Mouse (Mus musculus) hindbrain, embryonic 13.5 days (tissue): Measurements from ENCODE around the gene Tecrl. TPM values are rescaled to one million over a fixed set of nuclear protein-coding genes. Genes with fewer than 3 reads are reported as not detected.

ENCODE experiments used
- ATAC-seq: fragments of 200-750 bp; cut with Nextera tagmentation; 2 replicates; pipeline ENCODE4 v1.8.0; 2017; ENCODE audit warnings: moderate TSS enrichment; ENCODE audit not compliant: low FRiP score
- H3K27ac ChIP-seq: fragments of 300-500 bp; sonication (generic); 2 replicates; pipeline ENCODE4 v1.5.1; 2015; ENCODE audit warnings: inconsistent platforms, mild to moderate bottlenecking, moderate library complexity
- H3K27me3 ChIP-seq: fragments of 300-500 bp; sonication (generic); 2 replicates; pipeline ENCODE4 v1.6.1; 2015; ENCODE audit warnings: mild to moderate bottlenecking, inconsistent platforms
- H3K36me3 ChIP-seq: fragments of 300-500 bp; sonication (generic); 2 replicates; pipeline ENCODE4 v1.6.1; 2015; ENCODE audit warnings: mild to moderate bottlenecking, inconsistent platforms
- H3K4me1 ChIP-seq: fragments of 300-500 bp; sonication (generic); replicated peaks from 2 replicates; pipeline ENCODE4 v1.6.1; 2015; ENCODE audit warnings: inconsistent platforms
- H3K4me2 ChIP-seq: fragments of 300-500 bp; sonication (generic); 2 replicates; pipeline ENCODE4 v1.6.1; 2015; ENCODE audit warnings: inconsistent platforms, mild to moderate bottlenecking, moderate library complexity
- H3K4me3 ChIP-seq: fragments of 300-500 bp; sonication (generic); 2 replicates; pipeline ENCODE4 v1.5.1; 2015; ENCODE audit warnings: mild to moderate bottlenecking, inconsistent platforms
- H3K9ac ChIP-seq: fragments of 300-500 bp; sonication (generic); 2 replicates; pipeline ENCODE4 v1.6.1; 2015; ENCODE audit warnings: mild to moderate bottlenecking, inconsistent platforms
- H3K9me3 ChIP-seq: fragments of 300-500 bp; sonication (generic); 2 replicates; pipeline ENCODE4 v1.6.1; 2016; ENCODE audit warnings: inconsistent platforms
- WGBS: fragments of 180-500 bp; shearing (Covaris S2); methylation state at CpG from one replicate; pipeline ENCODE4 v1.1.7; 2015; 5-methylcytosine and 5-hydroxymethylcytosine counted together
- polyA plus RNA-seq: library from polyadenylated mRNA; unstranded; fragments of >200 nt; fragmentation: Nextera tagmentation; extraction: Ambion mirVana; gene quantifications from 2 replicates; pipeline ENCODE4 v1.2.1, GENCODE M21; 2015

Gene Tecrl
- 0.16 and 0.31 TPM in 2 replicates for polyA plus RNA-seq

- peaks cover 4% of the 10 kb centered on the region for H3K4me1 ChIP-seq
- H3K9me3 ChIP-seq: no peaks in the 10 kb centered on the region
- no peak for ATAC-seq
- no peaks in the 10 kb centered on the region for H3K27me3 ChIP-seq
- no peak within 1 kb of the TSS for H3K4me3 ChIP-seq
- 23% methylated on average over 9 of the region's 9 CpGs for WGBS
- H3K4me2 ChIP-seq: 0 out of 2 replicates have a peak within 1 kb of the TSS, but pooled peaks have one; percentile 13
- no peak within 1 kb of the TSS for H3K9ac ChIP-seq
- H3K27ac ChIP-seq: no peak within 1 kb of the TSS
- no peaks in the 10 kb centered on the region for H3K36me3 ChIP-seq
These were observed at the start of gene Tecrl for GRCm38 (mm10) chr5:83354846-83355561. TSS of gene Tecrl (minus strand) at chr5:83355195.

- Histone ChIP-seq H3K9ac (no peak overlapping the region), H3K4me2 (no peak overlapping the region), H3K27me3 (no peaks in the 10 kb centered on the region), H3K9me3 (no peaks in the 10 kb centered on the region), H3K27ac (no peak overlapping the region), H3K4me3 (no peak overlapping the region), H3K36me3 (no peaks in the 10 kb centered on the region), H3K4me1 (no peaks in the 10 kb centered on the region)
- WGBS: 82% methylated on average over 2 of the region's 2 CpGs
- ATAC-seq: no peak
These were observed 30.0 kb upstream of the Tecrl start for GRCm38 (mm10) chr5:83385021-83385420.

GRCm38 (mm10) chr5:83351615-83352014, 3.4 kb downstream of the Tecrl start:
- Histone ChIP-seq H3K4me3 (no peak overlapping the region), H3K9me3 (no peaks in the 10 kb centered on the region), H3K4me2 (no peak overlapping the region), H3K4me1 (peaks cover 4% of the 10 kb centered on the region), H3K27ac (no peak overlapping the region), H3K27me3 (no peaks in the 10 kb centered on the region), H3K9ac (no peak overlapping the region), H3K36me3 (no peaks in the 10 kb centered on the region)
- WGBS: 35% methylated on average over 2 of the region's 2 CpGs
- ATAC-seq: no peak

- WGBS: 89% methylated on average over 4 of the region's 4 CpGs
- no peaks in the 10 kb centered on the region for H3K4me1 ChIP-seq
These were observed 15.9 kb downstream of the Tecrl start for GRCm38 (mm10) chr5:83339144-83339543.

GRCm38 (mm10) chr5:83267148-83267776, 87.7 kb downstream of the Tecrl start:
- Histone ChIP-seq H3K4me3 (no peak overlapping the region), H3K9me3 (no peaks in the 10 kb centered on the region), H3K9ac (no peak overlapping the region), H3K27me3 (no peaks in the 10 kb centered on the region), H3K27ac (no peak overlapping the region), H3K4me2 (no peak overlapping the region), H3K4me1 (no peaks in the 10 kb centered on the region), H3K36me3 (no peaks in the 10 kb centered on the region)
- 75% methylated on average over 2 of the region's 2 CpGs for WGBS
- ATAC-seq: no peak

More at GRCm38 (mm10) chr5:83339144-83339543, 15.9 kb downstream of the Tecrl start:
- no peak overlapping the region for H3K27ac ChIP-seq
- no peak overlapping the region for H3K4me3 ChIP-seq
- no peaks in the 10 kb centered on the region for H3K36me3 ChIP-seq
- H3K9ac ChIP-seq: no peak overlapping the region
- no peaks in the 10 kb centered on the region for H3K9me3 ChIP-seq
- H3K27me3 ChIP-seq: no peaks in the 10 kb centered on the region
- no peak for ATAC-seq
- H3K4me2 ChIP-seq: no peak overlapping the region

GRCm38 (mm10) chr5:83260059-83260458, 94.9 kb downstream of the Tecrl start:
- no peak for ATAC-seq
- H3K27me3 ChIP-seq: no peaks in the 10 kb centered on the region
- no peak overlapping the region for H3K4me3 ChIP-seq
- H3K4me2 ChIP-seq: no peak overlapping the region
- no peaks in the 10 kb centered on the region for H3K36me3 ChIP-seq
- no peak overlapping the region for H3K9ac ChIP-seq
- H3K4me1 ChIP-seq: no peaks in the 10 kb centered on the region
- H3K9me3 ChIP-seq: no peaks in the 10 kb centered on the region
- no peak overlapping the region for H3K27ac ChIP-seq

- no peaks in the 10 kb centered on the region for H3K4me1 ChIP-seq
- no peak overlapping the region for H3K4me3 ChIP-seq
- no peaks in the 10 kb centered on the region for H3K36me3 ChIP-seq
- H3K4me2 ChIP-seq: no peak overlapping the region
- H3K27me3 ChIP-seq: no peaks in the 10 kb centered on the region
- no peak overlapping the region for H3K27ac ChIP-seq
- 79% methylated on average over 2 of the region's 2 CpGs for WGBS
- no peak overlapping the region for H3K9ac ChIP-seq
- no peak for ATAC-seq
- H3K9me3 ChIP-seq: no peaks in the 10 kb centered on the region
These were observed 100.9 kb downstream of the Tecrl start for GRCm38 (mm10) chr5:83254141-83254540.

GRCm38 (mm10) chr5:83238848-83239452, 116.0 kb downstream of the Tecrl start:
- no peak overlapping the region for H3K27ac ChIP-seq
- H3K4me3 ChIP-seq: no peak overlapping the region
- H3K9ac ChIP-seq: no peak overlapping the region
- H3K4me2 ChIP-seq: no peak overlapping the region
- WGBS: 16% methylated on average over 5 of the region's 5 CpGs
- no peaks in the 10 kb centered on the region for H3K36me3 ChIP-seq
- 0 out of 2 replicates have a peak, but pooled peaks cover 3% of the 10 kb centered on the region for H3K4me1 ChIP-seq
- no peak for ATAC-seq
- no peaks in the 10 kb centered on the region for H3K9me3 ChIP-seq
- H3K27me3 ChIP-seq: no peaks in the 10 kb centered on the region
